Mouse (Mus musculus) forebrain, postnatal 0 days (tissue): Measurements from ENCODE around the gene Hoxb9. TPM values are rescaled to one million over a fixed set of nuclear protein-coding genes. Genes with fewer than 3 reads are reported as not detected.

Source experiments
- ATAC-seq: fragments of 200-750 bp; cut with Nextera tagmentation; 2 replicates; pipeline ENCODE4 v1.8.0; 2017; ENCODE audit warnings: mild to moderate bottlenecking, moderate library complexity
- DNase-seq: peaks from one replicate; pipeline ENCODE4 v3.0.0-alpha.2; 2015
- H3K27ac ChIP-seq: fragments of 300-500 bp; sonication (generic); 2 replicates; pipeline ENCODE4 v1.5.1; 2014; ENCODE audit warnings: low read depth, mild to moderate bottlenecking, antibody characterized with exemption, low read length, moderate library complexity, mixed read lengths
- H3K27me3 ChIP-seq: fragments of 300-500 bp; sonication (generic); 2 replicates; pipeline ENCODE4 v1.6.1; 2014; ENCODE audit warnings: mild to moderate bottlenecking, low read length, mixed read lengths; ENCODE audit not compliant: insufficient read depth
- H3K36me3 ChIP-seq: fragments of 300-500 bp; sonication (generic); 2 replicates; pipeline ENCODE4 v1.6.1; 2014; ENCODE audit warnings: mild to moderate bottlenecking, moderate library complexity; ENCODE audit not compliant: insufficient read depth
- H3K4me1 ChIP-seq: fragments of 300-500 bp; sonication (generic); 2 replicates; pipeline ENCODE4 v1.6.1; 2014; ENCODE audit warnings: antibody characterized with exemption; ENCODE audit not compliant: insufficient read depth
- H3K4me2 ChIP-seq: fragments of 300-500 bp; sonication (generic); 2 replicates; pipeline ENCODE4 v1.6.1; 2014; ENCODE audit warnings: low read depth, mild to moderate bottlenecking, moderate library complexity
- H3K4me3 ChIP-seq: fragments of 300-500 bp; sonication (generic); 2 replicates; pipeline ENCODE4 v1.5.1; 2014; ENCODE audit warnings: low read depth, low read length, mixed read lengths
- H3K9ac ChIP-seq: fragments of 300-500 bp; sonication (generic); 2 replicates; pipeline ENCODE4 v1.6.1; 2014; ENCODE audit warnings: mild to moderate bottlenecking
- H3K9me3 ChIP-seq: fragments of 300-500 bp; sonication (generic); 2 replicates; pipeline ENCODE4 v1.6.1; 2016; ENCODE audit warnings: low read length
- CTCF ChIP-seq: sonication (generic); IDR thresholded peaks from 2 replicates; pipeline ENCODE4 v1.5.1; 2016; ENCODE audit warnings: antibody characterized with exemption, control low read depth, low read depth
- WGBS: fragments of 180-500 bp; shearing (Covaris S2); extraction: QIAGEN DNeasy Blood & Tissue Kit; methylation state at CpG from one replicate; pipeline ENCODE4 v1.1.7; 2014; 5-methylcytosine and 5-hydroxymethylcytosine counted together
- polyA plus RNA-seq: library from polyadenylated mRNA; unstranded; fragments of >200 nt; fragmentation: Nextera tagmentation; extraction: Ambion mirVana; gene quantifications from 2 replicates; pipeline ENCODE4 v1.2.1, GENCODE M21; 2015
- total RNA-seq: library from RNA; depleted of rRNA; stranded (reverse); fragments of >200 nt; gene quantifications from 2 replicates; pipeline ENCODE4 v1.2.3, GENCODE M21; 2014

The Hoxb9 gene
- total and polyA plus RNA-seq, 2 experiments from 2014 or later: not detected

GRCm38 (mm10) chr11:96295092-96295835 lies 24.0 kb downstream of the Hoxb9 start:
- no peak overlapping the region for H3K4me2 ChIP-seq
- no peaks in the 10 kb centered on the region for H3K9me3 ChIP-seq
- H3K27ac ChIP-seq: no peak overlapping the region
- H3K4me3 ChIP-seq: no peak overlapping the region
- ATAC-seq (no peak), DNase-seq (no peak)
- WGBS: 1% methylated on average over 29 of the region's 30 CpGs
- no peaks in the 10 kb centered on the region for H3K4me1 ChIP-seq
- no peak overlapping the region for H3K9ac ChIP-seq
- no peak for TF ChIP-seq CTCF
- H3K27me3 ChIP-seq: peaks cover 94% of the 10 kb centered on the region
- H3K36me3 ChIP-seq: no peaks in the 10 kb centered on the region

- no peak overlapping the region for H3K4me3 ChIP-seq
- H3K4me2 ChIP-seq: no peak overlapping the region
- ATAC-seq (no peak), DNase-seq (no peak)
- H3K9me3 ChIP-seq: no peaks in the 10 kb centered on the region
- WGBS: 3% methylated on average over 2 of the region's 2 CpGs
- H3K9ac ChIP-seq: no peak overlapping the region
- TF ChIP-seq CTCF: no peak
- peaks cover 100% of the 10 kb centered on the region for H3K27me3 ChIP-seq
- H3K4me1 ChIP-seq: no peaks in the 10 kb centered on the region
- no peak overlapping the region for H3K27ac ChIP-seq
- no peaks in the 10 kb centered on the region for H3K36me3 ChIP-seq
These were observed 25.7 kb downstream of the Hoxb9 start for GRCm38 (mm10) chr11:96296997-96297396.

- Histone ChIP-seq H3K36me3 (no peaks in the 10 kb centered on the region), H3K9me3 (no peaks in the 10 kb centered on the region), H3K4me1 (no peaks in the 10 kb centered on the region), H3K4me2 (no peak overlapping the region), H3K4me3 (no peak overlapping the region), H3K27ac (no peak overlapping the region), H3K9ac (no peak overlapping the region), H3K27me3 (peaks cover 100% of the 10 kb centered on the region)
- no peak for TF ChIP-seq CTCF
- ATAC-seq (no peak), DNase-seq (no peak)
- WGBS: 2% methylated on average over 3 of the region's 3 CpGs
These were observed 26.2 kb downstream of the Hoxb9 start for GRCm38 (mm10) chr11:96297428-96297827.

- H3K4me2 ChIP-seq: no peak overlapping the region
- no peak for TF ChIP-seq CTCF
- no peak overlapping the region for H3K9ac ChIP-seq
- H3K27me3 ChIP-seq: peaks cover 100% of the 10 kb centered on the region
- 2% methylated on average over 11 of the region's 11 CpGs for WGBS
- no peaks in the 10 kb centered on the region for H3K9me3 ChIP-seq
- no peaks in the 10 kb centered on the region for H3K36me3 ChIP-seq
- no peaks in the 10 kb centered on the region for H3K4me1 ChIP-seq
- peak; percentile 52 for DNase-seq
- no peak overlapping the region for H3K27ac ChIP-seq
- ATAC-seq: no peak
- H3K4me3 ChIP-seq: no peak overlapping the region
These were observed 26.8 kb downstream of the Hoxb9 start for GRCm38 (mm10) chr11:96297968-96298635.

GRCm38 (mm10) chr11:96298895-96299667 lies 27.8 kb downstream of the Hoxb9 start:
- Histone ChIP-seq H3K27me3 (peaks cover 100% of the 10 kb centered on the region), H3K9ac (no peak overlapping the region), H3K4me3 (no peak overlapping the region), H3K27ac (no peak overlapping the region), H3K4me2 (no peak overlapping the region), H3K36me3 (no peaks in the 10 kb centered on the region), H3K4me1 (no peaks in the 10 kb centered on the region), H3K9me3 (no peaks in the 10 kb centered on the region)
- ATAC-seq (no peak), DNase-seq (no peak)
- TF ChIP-seq CTCF: no peak
- WGBS: 2% methylated on average over 66 of the region's 66 CpGs

- no peak overlapping the region for H3K4me2 ChIP-seq
- H3K9ac ChIP-seq: no peak overlapping the region
- no peak for TF ChIP-seq CTCF
- no peaks in the 10 kb centered on the region for H3K4me1 ChIP-seq
- WGBS: under 1% methylated on average over 9 of the region's 9 CpGs
- no peak for DNase-seq
- ATAC-seq: no peak
- no peaks in the 10 kb centered on the region for H3K36me3 ChIP-seq
- no peak overlapping the region for H3K27ac ChIP-seq
- no peaks in the 10 kb centered on the region for H3K9me3 ChIP-seq
- H3K4me3 ChIP-seq: no peak overlapping the region
- H3K27me3 ChIP-seq: peaks cover 100% of the 10 kb centered on the region
These were observed 28.5 kb downstream of the Hoxb9 start for GRCm38 (mm10) chr11:96299781-96300180.
